Mouse (Mus musculus) adrenal gland, adult 2 months (tissue): Measurements from ENCODE around the gene Rusc2. TPM values are rescaled to one million over a fixed set of nuclear protein-coding genes. Genes with fewer than 3 reads are reported as not detected.
A peak's percentile ranks its signal among the peaks of the same experiment; 100 is the strongest.

Experiments used
- DNase-seq: peaks from one replicate; pipeline ENCODE4 v3.0.0; 2021
- polyA plus RNA-seq: library from polyadenylated mRNA; depleted of rRNA; stranded (reverse); fragments of >200 nt; gene quantifications from 2 replicates; pipeline ENCODE4 v1.2.3, GENCODE M21; 2012; rRNA removed
- total RNA-seq, 2 experiments: library from RNA; stranded (reverse); gene quantifications; 2 replicates each; pipeline ENCODE4 v1.2.3; 2021

Rusc2 gene
- total and polyA plus RNA-seq, 3 experiments: 37.9 to 44.3 (median 38.0) TPM

DNA sequence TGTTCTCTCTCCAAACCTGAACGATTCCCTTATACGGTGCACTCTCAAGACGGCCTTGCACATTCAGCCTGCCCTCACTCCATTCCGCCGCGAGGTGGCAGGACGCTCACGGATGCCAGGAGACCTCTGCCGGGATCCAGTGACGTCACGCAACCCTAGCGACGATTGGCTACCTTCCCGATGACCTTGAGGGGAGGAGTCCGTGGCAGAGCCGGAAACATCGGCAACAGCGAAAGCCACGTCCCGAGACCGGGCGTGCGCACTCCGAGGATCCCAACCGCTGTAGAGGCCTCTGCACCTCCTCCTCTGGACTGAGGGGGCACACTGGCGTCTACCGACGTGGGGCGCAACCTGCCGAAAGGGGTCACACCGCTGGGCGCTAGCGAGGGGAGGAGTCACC, 60.3 kb downstream of the Rusc2 start:
- DNase-seq: peak; percentile 99

- DNase-seq: peak; percentile 84
Observed at GRCm38 (mm10) chr4:43442456-43443361, 60.9 kb downstream of the Rusc2 start.

GRCm38 (mm10) chr4:43443511-43443910, 61.7 kb downstream of the Rusc2 start:
- peak; percentile 55 for DNase-seq

- peak; percentile 79 for DNase-seq
Observed at GRCm38 (mm10) chr4:43447251-43447650, 65.5 kb downstream of the Rusc2 start.

DNA sequence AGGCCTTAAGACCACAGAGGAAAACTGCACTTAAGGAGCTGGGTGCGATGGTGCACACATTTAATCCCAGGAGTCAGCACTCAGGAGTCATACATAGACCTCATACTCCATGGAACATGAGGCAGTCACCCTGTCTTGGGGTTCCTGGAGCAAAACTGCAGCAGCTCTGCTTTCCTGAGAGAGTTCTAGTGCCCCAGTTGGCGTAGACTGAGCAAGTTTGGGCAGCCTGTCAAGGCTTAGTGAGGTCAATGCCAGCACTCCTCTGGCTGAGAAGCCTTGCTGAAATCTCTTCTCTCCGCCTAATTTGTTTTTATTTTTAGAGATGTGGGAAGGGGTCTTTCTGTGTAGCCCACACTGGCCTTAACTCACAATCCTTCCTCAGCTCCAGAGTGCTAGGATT, 66.8 kb downstream of the Rusc2 start:
- DNase-seq: peak; percentile 74

- peak; percentile 42 for DNase-seq
Observed at GRCm38 (mm10) chr4:43452315-43452714, 70.5 kb downstream of the Rusc2 start.

DNA sequence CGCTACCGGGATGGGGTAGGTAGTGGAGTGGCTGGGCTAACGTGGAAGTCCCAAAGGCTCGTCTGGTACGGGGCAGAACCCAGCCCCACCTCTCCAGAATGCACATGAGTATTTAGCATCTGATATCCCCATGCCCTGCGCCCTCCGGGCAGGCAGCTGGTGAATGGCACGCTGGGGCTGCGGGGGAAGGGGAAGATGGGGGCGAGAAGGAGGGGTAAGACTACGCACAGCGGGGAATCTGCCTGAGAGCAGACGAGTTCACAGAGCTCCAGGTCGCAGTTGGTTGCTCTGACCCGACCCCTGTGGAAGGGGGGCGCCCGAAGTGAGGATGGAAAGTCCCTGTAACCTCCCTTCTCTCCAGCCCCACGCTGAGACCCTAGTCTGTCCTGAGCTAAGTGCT, 71.6 kb downstream of the Rusc2 start:
- no peak for DNase-seq

- DNase-seq: no peak
Observed at GRCm38 (mm10) chr4:43454041-43454836, 72.5 kb downstream of the Rusc2 start, which contains the start of gene Cd72. Gene Cd72, minus strand, starts transcription at chr4:43454628.

- DNase-seq: no peak
Observed at GRCm38 (mm10) chr4:43456470-43456869, 74.7 kb downstream of the Rusc2 start.

DNA sequence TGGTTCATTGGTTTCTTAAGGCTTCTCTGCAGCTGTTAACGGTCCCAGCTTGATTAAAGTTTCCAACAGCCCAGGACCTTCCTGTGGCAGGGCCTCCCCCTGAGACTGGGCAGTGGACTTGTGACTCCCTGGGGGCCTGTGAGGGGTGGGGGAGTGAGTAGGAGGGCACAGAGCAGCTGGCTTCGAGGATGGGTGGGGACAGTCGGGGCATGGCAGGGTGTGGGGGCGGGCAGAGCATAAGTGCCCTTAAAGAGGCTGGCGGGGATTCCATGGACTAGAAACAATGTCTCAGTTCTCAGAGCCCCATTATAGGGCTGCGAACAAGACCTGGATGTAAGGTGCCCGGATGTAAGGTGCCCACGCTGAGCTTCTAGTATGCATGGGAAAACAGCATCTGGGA, 75.3 kb downstream of the Rusc2 start:
- DNase-seq: no peak

DNA sequence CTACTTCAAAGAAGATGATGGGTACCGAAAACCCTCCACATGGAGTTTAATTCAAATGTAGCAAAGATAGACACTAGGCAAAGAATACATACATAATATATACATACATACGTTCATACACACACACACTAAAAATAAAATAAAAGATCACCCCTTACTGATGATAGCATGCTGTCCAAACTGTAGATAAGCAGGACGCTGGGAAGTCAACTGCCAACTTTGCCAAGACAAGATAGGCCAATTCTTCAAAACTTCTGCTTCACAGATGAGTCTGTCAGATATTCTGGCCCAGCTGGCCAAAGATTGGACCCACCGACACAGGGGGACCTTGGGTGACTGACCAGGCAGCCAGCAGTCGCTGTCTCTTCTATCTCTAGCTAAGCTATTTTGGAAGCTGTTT, 81.3 kb downstream of the Rusc2 start:
- DNase-seq: no peak

- no peak for DNase-seq
Observed at GRCm38 (mm10) chr4:43465935-43466334, 84.2 kb downstream of the Rusc2 start.

DNA sequence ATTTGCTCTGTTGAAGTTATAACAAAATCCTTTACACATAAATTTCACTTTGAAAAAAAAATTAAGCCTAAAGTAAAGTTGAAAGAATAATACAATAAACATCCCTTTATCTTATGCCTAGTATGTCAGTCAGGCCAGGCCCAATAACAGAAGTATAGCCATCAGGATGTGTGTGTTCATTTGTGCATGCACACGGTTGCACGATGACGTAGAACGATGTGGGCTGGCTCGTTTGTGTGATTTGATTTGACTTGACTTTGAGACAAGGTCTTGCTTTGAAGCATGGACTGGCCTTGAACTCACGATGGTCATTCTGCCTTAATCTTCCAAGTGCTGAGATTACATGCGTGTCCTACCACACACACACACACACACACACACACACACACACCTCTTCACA, 85.1 kb downstream of the Rusc2 start:
- DNase-seq: no peak

GRCm38 (mm10) chr4:43470301-43470700, 88.5 kb downstream of the Rusc2 start:
- DNase-seq: no peak

DNA sequence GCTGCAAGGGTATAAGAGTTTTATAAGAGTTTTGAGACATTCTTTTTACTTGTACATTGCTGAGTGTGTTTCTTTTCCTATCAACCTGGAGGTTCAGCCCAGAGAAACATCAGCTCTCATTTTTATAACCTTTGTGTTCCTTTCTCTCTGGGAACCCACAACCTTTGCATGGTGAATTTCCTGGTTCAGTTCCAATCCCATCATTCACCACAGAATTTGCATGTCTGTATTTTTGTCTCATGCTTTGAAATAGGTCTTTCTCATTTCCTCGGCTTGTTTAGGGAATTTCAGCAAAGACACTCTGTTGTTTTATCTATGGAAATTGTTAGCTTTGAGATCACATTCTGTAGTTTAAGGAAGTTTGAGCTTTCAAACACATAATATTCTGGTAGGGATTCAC, 91.9 kb downstream of the Rusc2 start:
- no peak for DNase-seq

DNA sequence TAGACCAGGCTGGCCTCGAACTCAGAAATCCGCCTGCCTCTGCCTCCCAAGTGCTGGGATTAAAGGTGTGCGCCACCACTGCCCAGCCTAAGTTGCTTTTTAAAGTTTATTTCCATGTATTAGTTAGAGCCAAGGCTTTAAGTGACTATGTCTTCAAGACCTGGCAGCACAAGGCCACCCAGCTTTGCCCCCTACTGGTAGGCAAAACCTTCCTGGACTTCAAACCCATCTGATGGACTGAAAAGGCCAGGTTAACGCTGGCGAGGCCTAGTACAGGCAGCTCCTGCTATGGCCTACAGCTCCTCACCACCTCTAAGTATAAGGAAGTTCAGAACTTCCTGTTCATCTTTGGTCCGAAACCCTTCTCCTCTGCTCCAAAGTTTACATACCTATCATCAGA, 94.8 kb downstream of the Rusc2 start:
- DNase-seq: no peak

Other genes starting within 250 kb of the Rusc2 start
- under 1 TPM; 0.37 to 0.45 TPM for gene Atp8b5, start 114.8 kb upstream of the Rusc2 start, total RNA-seq
- 0.15 and 0.21 TPM in 2 replicates for gene Atp8b5, start 114.8 kb upstream of the Rusc2 start, polyA plus RNA-seq
- not detected for gene Fam166b, start 47.2 kb downstream of the Rusc2 start, total RNA-seq
- 0.52 TPM in 1 of 2 replicates, not detected in the other for gene Fam166b, start 47.2 kb downstream of the Rusc2 start, polyA plus RNA-seq
- 10 to 100 TPM; 60.1 to 73.3 TPM for gene Tesk1, start 60.0 kb downstream of the Rusc2 start, total RNA-seq
- 124 and 142 TPM in 2 replicates for gene Tesk1, start 60.0 kb downstream of the Rusc2 start, polyA plus RNA-seq
- 1 to 10 TPM; 3.0 to 3.3 TPM for gene Cd72, start 72.6 kb downstream of the Rusc2 start, total RNA-seq
- 3.3 and 3.7 TPM in 2 replicates for gene Cd72, start 72.6 kb downstream of the Rusc2 start, polyA plus RNA-seq
- not detected for gene Sit1, start 101.8 kb downstream of the Rusc2 start, total RNA-seq
- 0.28 and 0.73 TPM in 2 replicates for gene Sit1, start 101.8 kb downstream of the Rusc2 start, polyA plus RNA-seq
- 10 to 100 TPM; 54.5 to 69.2 TPM for gene Ccdc107, start 110.9 kb downstream of the Rusc2 start, total RNA-seq
- gene Ccdc107, start 110.9 kb downstream of the Rusc2 start, polyA plus RNA-seq: 376 and 526 TPM in 2 replicates
- 1 to 10 TPM; 1.0 to 2.1 TPM for gene Arhgef39, start 117.7 kb downstream of the Rusc2 start, total RNA-seq
- gene Arhgef39, start 117.7 kb downstream of the Rusc2 start, polyA plus RNA-seq: 4.8 and 6.6 TPM in 2 replicates
- under 1 TPM; 0.17 to 0.28 TPM for gene Car9, start 125.0 kb downstream of the Rusc2 start, total RNA-seq
- 0.57 and 1.4 TPM in 2 replicates for gene Car9, start 125.0 kb downstream of the Rusc2 start, polyA plus RNA-seq
- 100 to 1,000 TPM in 1 of 2 experiments, 10 to 100 TPM in 1; 43.3 to 120 TPM for gene Tpm2, start 141.8 kb downstream of the Rusc2 start, total RNA-seq
- gene Tpm2, start 141.8 kb downstream of the Rusc2 start, polyA plus RNA-seq: 21.1 and 34.6 TPM in 2 replicates
- gene Creb3, start 180.4 kb downstream of the Rusc2 start, total RNA-seq: 100 to 1,000 TPM; 123 to 178 TPM
- 178 and 207 TPM in 2 replicates for gene Creb3, start 180.4 kb downstream of the Rusc2 start, polyA plus RNA-seq
- 100 to 1,000 TPM; 167 to 207 TPM for gene Tln1, start 180.7 kb downstream of the Rusc2 start, total RNA-seq
- 132 and 174 TPM in 2 replicates for gene Tln1, start 180.7 kb downstream of the Rusc2 start, polyA plus RNA-seq
- 10 to 100 TPM; 47.1 to 50.7 TPM for gene Rgp1, start 196.7 kb downstream of the Rusc2 start, total RNA-seq
- 50.1 and 57.4 TPM in 2 replicates for gene Rgp1, start 196.7 kb downstream of the Rusc2 start, polyA plus RNA-seq
- gene Gba2, start 196.9 kb downstream of the Rusc2 start, total RNA-seq: 10 to 100 TPM in 1 of 2 experiments, 1 to 10 TPM in 1; 6.8 to 13.0 TPM
- gene Gba2, start 196.9 kb downstream of the Rusc2 start, polyA plus RNA-seq: 13.4 and 13.9 TPM in 2 replicates
- 1 to 10 TPM; 1.2 to 3.0 TPM for gene Msmp, start 202.5 kb downstream of the Rusc2 start, total RNA-seq
- 0.94 and 1.5 TPM in 2 replicates for gene Msmp, start 202.5 kb downstream of the Rusc2 start, polyA plus RNA-seq
- gene Npr2, start 250.0 kb downstream of the Rusc2 start, total RNA-seq: 10 to 100 TPM; 23.3 to 36.1 TPM
- 34.1 and 38.0 TPM in 2 replicates for gene Npr2, start 250.0 kb downstream of the Rusc2 start, polyA plus RNA-seq